Mouse (Mus musculus): ENCODE data around the gene Cdh23. TPM values are rescaled to one million over a fixed set of nuclear protein-coding genes. Genes with fewer than 3 reads are reported as not detected.

The Cdh23 gene
- polyA plus RNA-seq, 1 experiment = 0.19 TPM

GRCm38 (mm10) chr10:60602235-60602634 lies 94.1 kb downstream of the Cdh23 start:
- Histone ChIP-seq H3ac (ENCODE audit: control insufficient read depth, insufficient read length, low read depth) (no peak overlapping the region), H3K36me3 (ENCODE audit: control insufficient read depth, insufficient read depth) (no peaks in the 10 kb centered on the region), H3K79me2 (ENCODE audit: control insufficient read depth, insufficient read depth) (no peaks in the 10 kb centered on the region), H3K4me3 (ENCODE audit: insufficient read depth, poor library complexity, severe bottlenecking) (no peak overlapping the region), H3K79me3 (ENCODE audit: low read depth) (no peaks in the 10 kb centered on the region), H3K27me3 (ENCODE audit: control insufficient read depth, insufficient read depth, insufficient read length) (peaks cover 79% of the 10 kb centered on the region)
- no peak for TF ChIP-seq MAX (IDR thresholded peaks at IDR 0.05)
- no peak for TF ChIP-seq USF1 (IDR thresholded peaks at IDR 0.05; ENCODE audit: low read depth)
- no peak for TF ChIP-seq CEBPB (IDR thresholded peaks at IDR 0.05; ENCODE audit: low read depth)
- no peak for TF ChIP-seq FOSL1 (IDR thresholded peaks at IDR 0.05; ENCODE audit: insufficient read depth, low read length, poor library complexity, severe bottlenecking)
- no peak for TF ChIP-seq MYOG (IDR thresholded peaks at IDR 0.05; ENCODE audit: control insufficient read depth, extremely low read depth, insufficient read length)
- no peak for TF ChIP-seq CTCF (IDR thresholded peaks at IDR 0.05; ENCODE audit: control insufficient read depth, insufficient read depth, insufficient read length)
- TF ChIP-seq MYOD1 (IDR thresholded peaks at IDR 0.05; ENCODE audit: control insufficient read depth, insufficient read length, low read depth) = no peak

GRCm38 (mm10) chr10:60595166-60595565 lies 101.1 kb downstream of the Cdh23 start:
- no peaks in the 10 kb centered on the region for H3K79me2 ChIP-seq (ENCODE audit: control insufficient read depth, insufficient read depth)
- no peak overlapping the region for H3K4me3 ChIP-seq (ENCODE audit: insufficient read depth, poor library complexity, severe bottlenecking)
- no peak for TF ChIP-seq MAX (IDR thresholded peaks at IDR 0.05)
- TF ChIP-seq CTCF (IDR thresholded peaks at IDR 0.05; ENCODE audit: control insufficient read depth, insufficient read depth, insufficient read length) = no peak
- TF ChIP-seq MYOG (IDR thresholded peaks at IDR 0.05; ENCODE audit: control insufficient read depth, extremely low read depth, insufficient read length) = no peak
- no peak for TF ChIP-seq USF1 (IDR thresholded peaks at IDR 0.05; ENCODE audit: low read depth)
- no peak for TF ChIP-seq CEBPB (IDR thresholded peaks at IDR 0.05; ENCODE audit: low read depth)
- no peaks in the 10 kb centered on the region for H3K79me3 ChIP-seq (ENCODE audit: low read depth)
- H3K27me3 ChIP-seq (ENCODE audit: control insufficient read depth, insufficient read depth, insufficient read length) = peaks cover 34% of the 10 kb centered on the region
- H3K36me3 ChIP-seq (ENCODE audit: control insufficient read depth, insufficient read depth) = no peaks in the 10 kb centered on the region
- H3ac ChIP-seq (ENCODE audit: control insufficient read depth, insufficient read length, low read depth) = no peak overlapping the region

- no peaks in the 10 kb centered on the region for H3K36me3 ChIP-seq (ENCODE audit: control insufficient read depth, insufficient read depth)
- H3K79me2 ChIP-seq (ENCODE audit: control insufficient read depth, insufficient read depth) = no peaks in the 10 kb centered on the region
- H3K79me3 ChIP-seq (ENCODE audit: low read depth) = no peaks in the 10 kb centered on the region
- no peak overlapping the region for H3K4me3 ChIP-seq (ENCODE audit: insufficient read depth, poor library complexity, severe bottlenecking)
- TF ChIP-seq USF1 (IDR thresholded peaks at IDR 0.05; ENCODE audit: low read depth) (no peak), MYOD1 (IDR thresholded peaks at IDR 0.05; ENCODE audit: control insufficient read depth, insufficient read length, low read depth) (no peak), CEBPB (IDR thresholded peaks at IDR 0.05; ENCODE audit: low read depth) (no peak), FOSL1 (IDR thresholded peaks at IDR 0.05; ENCODE audit: insufficient read depth, low read length, poor library complexity, severe bottlenecking) (no peak), CTCF (IDR thresholded peaks at IDR 0.05; ENCODE audit: control insufficient read depth, insufficient read depth, insufficient read length) (no peak), MYOG (IDR thresholded peaks at IDR 0.05; ENCODE audit: control insufficient read depth, extremely low read depth, insufficient read length) (no peak), MAX (IDR thresholded peaks at IDR 0.05) (no peak)
- H3ac ChIP-seq (ENCODE audit: control insufficient read depth, insufficient read length, low read depth) = no peak overlapping the region
- peaks cover 31% of the 10 kb centered on the region for H3K27me3 ChIP-seq (ENCODE audit: control insufficient read depth, insufficient read depth, insufficient read length)
Observed at GRCm38 (mm10) chr10:60592881-60593575, 103.3 kb downstream of the Cdh23 start.

GRCm38 (mm10) chr10:60591281-60591680 lies 105.0 kb downstream of the Cdh23 start:
- Histone ChIP-seq H3ac (ENCODE audit: control insufficient read depth, insufficient read length, low read depth) (no peak overlapping the region), H3K27me3 (ENCODE audit: control insufficient read depth, insufficient read depth, insufficient read length) (peaks cover 26% of the 10 kb centered on the region), H3K36me3 (ENCODE audit: control insufficient read depth, insufficient read depth) (no peaks in the 10 kb centered on the region), H3K4me3 (ENCODE audit: insufficient read depth, poor library complexity, severe bottlenecking) (no peak overlapping the region), H3K79me3 (ENCODE audit: low read depth) (no peaks in the 10 kb centered on the region), H3K79me2 (ENCODE audit: control insufficient read depth, insufficient read depth) (no peaks in the 10 kb centered on the region)
- TF ChIP-seq MAX (IDR thresholded peaks at IDR 0.05) = no peak
- TF ChIP-seq USF1 (IDR thresholded peaks at IDR 0.05; ENCODE audit: low read depth) = no peak
- TF ChIP-seq CEBPB (IDR thresholded peaks at IDR 0.05; ENCODE audit: low read depth) = no peak

- peaks cover 25% of the 10 kb centered on the region for H3K27me3 ChIP-seq (ENCODE audit: control insufficient read depth, insufficient read depth, insufficient read length)
- no peaks in the 10 kb centered on the region for H3K79me2 ChIP-seq (ENCODE audit: control insufficient read depth, insufficient read depth)
- no peaks in the 10 kb centered on the region for H3K36me3 ChIP-seq (ENCODE audit: control insufficient read depth, insufficient read depth)
- no peak for TF ChIP-seq CEBPB (IDR thresholded peaks at IDR 0.05; ENCODE audit: low read depth)
- no peak for TF ChIP-seq CTCF (IDR thresholded peaks at IDR 0.05; ENCODE audit: control insufficient read depth, insufficient read depth, insufficient read length)
- TF ChIP-seq MAX (IDR thresholded peaks at IDR 0.05) = no peak
- no peak for TF ChIP-seq MYOG (IDR thresholded peaks at IDR 0.05; ENCODE audit: control insufficient read depth, extremely low read depth, insufficient read length)
- TF ChIP-seq USF1 (IDR thresholded peaks at IDR 0.05; ENCODE audit: low read depth) = no peak
- H3ac ChIP-seq (ENCODE audit: control insufficient read depth, insufficient read length, low read depth) = no peak overlapping the region
- H3K4me3 ChIP-seq (ENCODE audit: insufficient read depth, poor library complexity, severe bottlenecking) = no peak overlapping the region
- H3K79me3 ChIP-seq (ENCODE audit: low read depth) = no peaks in the 10 kb centered on the region
Observed at GRCm38 (mm10) chr10:60590241-60590640, 106.0 kb downstream of the Cdh23 start.

GRCm38 (mm10) chr10:60585691-60586090 lies 110.6 kb downstream of the Cdh23 start:
- H3K79me2 ChIP-seq (ENCODE audit: control insufficient read depth, insufficient read depth) = no peaks in the 10 kb centered on the region
- no peak for TF ChIP-seq USF1 (IDR thresholded peaks at IDR 0.05; ENCODE audit: low read depth)
- TF ChIP-seq MYOD1 (IDR thresholded peaks at IDR 0.05; ENCODE audit: control insufficient read depth, insufficient read length, low read depth) = no peak
- TF ChIP-seq FOSL1 (IDR thresholded peaks at IDR 0.05; ENCODE audit: insufficient read depth, low read length, poor library complexity, severe bottlenecking) = no peak
- no peak for TF ChIP-seq MAX (IDR thresholded peaks at IDR 0.05)
- no peak for TF ChIP-seq CEBPB (IDR thresholded peaks at IDR 0.05; ENCODE audit: low read depth)
- no peak for TF ChIP-seq MYOG (IDR thresholded peaks at IDR 0.05; ENCODE audit: control insufficient read depth, extremely low read depth, insufficient read length)
- H3K27me3 ChIP-seq (ENCODE audit: control insufficient read depth, insufficient read depth, insufficient read length) = peaks cover 11% of the 10 kb centered on the region
- H3ac ChIP-seq (ENCODE audit: control insufficient read depth, insufficient read length, low read depth) = no peak overlapping the region
- no peaks in the 10 kb centered on the region for H3K36me3 ChIP-seq (ENCODE audit: control insufficient read depth, insufficient read depth)
- H3K4me3 ChIP-seq (ENCODE audit: insufficient read depth, poor library complexity, severe bottlenecking) = no peak overlapping the region
- H3K79me3 ChIP-seq (ENCODE audit: low read depth) = no peaks in the 10 kb centered on the region

Measured in C2C12 (cell line).